Mouse (Mus musculus): ENCODE results near the gene Arhgef5.

Gene Arhgef5

DNA sequence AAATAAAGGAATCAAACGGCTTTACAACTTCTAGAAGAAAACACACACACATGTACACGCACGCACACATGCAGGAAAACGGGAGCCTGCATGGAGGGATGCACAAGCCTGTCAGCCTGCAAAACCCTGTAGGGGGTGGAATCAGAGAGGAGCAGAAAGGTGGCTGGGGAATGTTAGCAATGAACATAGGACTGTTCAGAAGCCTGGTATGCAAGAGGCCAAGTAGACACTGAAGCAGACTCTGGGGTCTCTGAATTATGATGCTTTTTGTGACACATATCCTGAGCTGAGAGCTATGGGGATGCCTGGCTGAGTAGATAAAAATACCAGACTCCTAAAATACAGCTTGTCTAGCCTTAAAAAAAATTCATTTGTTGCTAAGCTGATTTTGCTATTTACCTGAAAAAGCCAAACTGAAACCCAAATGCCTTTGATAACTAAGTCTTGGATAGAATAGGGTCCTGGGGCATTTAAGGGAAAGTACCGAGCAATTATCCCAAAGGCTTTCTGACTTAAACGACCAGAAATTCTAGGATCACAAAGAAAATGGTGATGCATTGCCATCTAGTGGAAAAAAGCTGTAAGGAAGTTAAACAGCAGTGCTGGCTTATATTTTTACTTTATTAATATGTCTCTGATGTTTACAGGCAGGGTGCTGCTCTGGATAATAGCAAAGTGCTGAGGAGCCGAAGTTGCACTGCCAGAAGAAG, 31.6 kb downstream of the Arhgef5 start:
- H3K36me3 ChIP-seq (ENCODE audit: insufficient read depth, low read length): no peaks in the 10 kb centered on the region

DNA sequence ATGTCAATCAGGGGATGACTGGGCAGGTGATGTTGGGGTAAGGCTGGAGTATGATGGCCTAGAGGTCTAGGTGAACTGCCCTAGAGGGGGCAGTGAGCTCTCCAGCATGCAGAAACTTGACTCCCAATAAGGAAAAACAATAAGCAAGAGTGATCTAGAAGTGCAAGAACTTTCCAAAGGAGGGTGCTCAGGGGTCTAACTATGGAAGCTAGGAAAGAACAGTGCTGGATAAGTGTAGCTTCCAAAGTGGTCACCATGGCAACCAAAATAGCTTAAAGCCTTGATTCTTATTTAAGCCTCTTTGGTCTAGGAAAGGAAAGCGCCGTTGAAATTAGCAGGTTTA, 32.1 kb downstream of the Arhgef5 start:
- TF ChIP-seq POU5F1 (IDR thresholded peaks at IDR 0.05; ENCODE audit: borderline replicate concordance, low read length) (no peak), NANOG (IDR thresholded peaks at IDR 0.05; ENCODE audit: borderline replicate concordance, low read length) (no peak), CTCF (conservative IDR thresholded peaks at IDR 0.05; ENCODE audit: low read length) (no peak)

More for the DNA sequence above, 31.6 kb downstream of the Arhgef5 start:
- H3K27me3 ChIP-seq (ENCODE audit: insufficient read depth, low read length): no peaks in the 10 kb centered on the region
- no peak overlapping the region for H3K4me3 ChIP-seq (replicated peaks; ENCODE audit: low read length)
- H3K4me1 ChIP-seq (replicated peaks; ENCODE audit: low read depth, low read length): peaks cover 13% of the 10 kb centered on the region
- H3K9me3 ChIP-seq (ENCODE audit: low read length): no peaks in the 10 kb centered on the region
- TF ChIP-seq CTCF (conservative IDR thresholded peaks at IDR 0.05; ENCODE audit: low read length) (peak; percentile 60), POU5F1 (IDR thresholded peaks at IDR 0.05; ENCODE audit: borderline replicate concordance, low read length) (no peak)

GRCm38 (mm10) chr6:43309454-43309853, 44.1 kb downstream of the Arhgef5 start, which contains the start of gene Nobox:
TSS of gene Nobox (minus strand) at chr6:43309554.
- peak within 1 kb of the TSS; percentile 70 for H3K4me3 ChIP-seq (replicated peaks; ENCODE audit: low read length)
- H3K27me3 ChIP-seq (ENCODE audit: insufficient read depth, low read length): peaks cover 42% of the 10 kb centered on the region
- H3K36me3 ChIP-seq (ENCODE audit: insufficient read depth, low read length): no peaks in the 10 kb centered on the region
- H3K9me3 ChIP-seq (ENCODE audit: low read length): no peaks in the 10 kb centered on the region
- no peak for TF ChIP-seq NANOG (IDR thresholded peaks at IDR 0.05; ENCODE audit: borderline replicate concordance, low read length)
- no peak for TF ChIP-seq POU5F1 (IDR thresholded peaks at IDR 0.05; ENCODE audit: borderline replicate concordance, low read length)
- TF ChIP-seq CTCF (conservative IDR thresholded peaks at IDR 0.05; ENCODE audit: low read length): no peak
- peaks cover 11% of the 10 kb centered on the region for H3K4me1 ChIP-seq (replicated peaks; ENCODE audit: low read depth, low read length)

More for the DNA sequence above, 32.1 kb downstream of the Arhgef5 start:
- Histone ChIP-seq H3K9me3 (ENCODE audit: low read length) (no peaks in the 10 kb centered on the region), H3K4me1 (replicated peaks; ENCODE audit: low read depth, low read length) (peaks cover 7% of the 10 kb centered on the region), H3K4me3 (replicated peaks; ENCODE audit: low read length) (no peak overlapping the region), H3K27me3 (ENCODE audit: insufficient read depth, low read length) (no peaks in the 10 kb centered on the region), H3K36me3 (ENCODE audit: insufficient read depth, low read length) (no peaks in the 10 kb centered on the region)

- Histone ChIP-seq H3K4me3 (replicated peaks; ENCODE audit: low read length) (no peak overlapping the region), H3K4me1 (replicated peaks; ENCODE audit: low read depth, low read length) (peaks cover 11% of the 10 kb centered on the region), H3K9me3 (ENCODE audit: low read length) (no peaks in the 10 kb centered on the region), H3K27me3 (ENCODE audit: insufficient read depth, low read length) (peaks cover 40% of the 10 kb centered on the region), H3K36me3 (ENCODE audit: insufficient read depth, low read length) (no peaks in the 10 kb centered on the region)
- TF ChIP-seq POU5F1 (IDR thresholded peaks at IDR 0.05; ENCODE audit: borderline replicate concordance, low read length) (no peak), CTCF (conservative IDR thresholded peaks at IDR 0.05; ENCODE audit: low read length) (no peak), NANOG (IDR thresholded peaks at IDR 0.05; ENCODE audit: borderline replicate concordance, low read length) (no peak)
These were observed 44.7 kb downstream of the Arhgef5 start for GRCm38 (mm10) chr6:43310071-43310470.

DNA sequence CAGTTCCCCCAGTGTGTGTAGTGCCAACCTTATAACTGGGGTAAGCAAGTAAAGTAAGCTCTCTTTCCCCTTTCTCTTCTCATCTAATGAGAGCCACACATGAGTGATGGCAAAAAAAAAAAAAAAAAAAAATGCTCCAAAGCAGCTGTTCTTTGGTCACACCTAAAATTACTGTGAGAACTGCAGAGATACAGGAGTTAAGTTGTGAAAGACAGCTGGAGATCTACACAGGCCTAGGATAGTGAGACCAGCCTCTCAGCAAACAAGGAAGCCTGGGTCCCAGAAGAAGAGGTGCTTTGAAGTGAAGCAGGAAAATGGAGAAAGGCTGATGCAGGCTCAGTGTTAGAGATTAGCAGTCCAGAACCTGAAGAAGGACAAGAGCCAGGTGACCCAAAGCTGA, 47.2 kb downstream of the Arhgef5 start:
- Histone ChIP-seq H3K4me3 (replicated peaks; ENCODE audit: low read length) (no peak overlapping the region), H3K27me3 (ENCODE audit: insufficient read depth, low read length) (peaks cover 18% of the 10 kb centered on the region), H3K4me1 (replicated peaks; ENCODE audit: low read depth, low read length) (peaks cover 11% of the 10 kb centered on the region), H3K9me3 (ENCODE audit: low read length) (no peaks in the 10 kb centered on the region), H3K36me3 (ENCODE audit: insufficient read depth, low read length) (no peaks in the 10 kb centered on the region)
- no peak for TF ChIP-seq CTCF (conservative IDR thresholded peaks at IDR 0.05; ENCODE audit: low read length)
- TF ChIP-seq POU5F1 (IDR thresholded peaks at IDR 0.05; ENCODE audit: borderline replicate concordance, low read length): no peak
- no peak for TF ChIP-seq NANOG (IDR thresholded peaks at IDR 0.05; ENCODE audit: borderline replicate concordance, low read length)

- peaks cover 11% of the 10 kb centered on the region for H3K4me1 ChIP-seq (replicated peaks; ENCODE audit: low read depth, low read length)
- H3K27me3 ChIP-seq (ENCODE audit: insufficient read depth, low read length): peaks cover 14% of the 10 kb centered on the region
- TF ChIP-seq POU5F1 (IDR thresholded peaks at IDR 0.05; ENCODE audit: borderline replicate concordance, low read length) (no peak), CTCF (conservative IDR thresholded peaks at IDR 0.05; ENCODE audit: low read length) (no peak), NANOG (IDR thresholded peaks at IDR 0.05; ENCODE audit: borderline replicate concordance, low read length) (no peak)
- H3K9me3 ChIP-seq (ENCODE audit: low read length): no peaks in the 10 kb centered on the region
- H3K4me3 ChIP-seq (replicated peaks; ENCODE audit: low read length): no peak overlapping the region
- H3K36me3 ChIP-seq (ENCODE audit: insufficient read depth, low read length): no peaks in the 10 kb centered on the region
These were observed 47.7 kb downstream of the Arhgef5 start for GRCm38 (mm10) chr6:43312961-43313656.

DNA sequence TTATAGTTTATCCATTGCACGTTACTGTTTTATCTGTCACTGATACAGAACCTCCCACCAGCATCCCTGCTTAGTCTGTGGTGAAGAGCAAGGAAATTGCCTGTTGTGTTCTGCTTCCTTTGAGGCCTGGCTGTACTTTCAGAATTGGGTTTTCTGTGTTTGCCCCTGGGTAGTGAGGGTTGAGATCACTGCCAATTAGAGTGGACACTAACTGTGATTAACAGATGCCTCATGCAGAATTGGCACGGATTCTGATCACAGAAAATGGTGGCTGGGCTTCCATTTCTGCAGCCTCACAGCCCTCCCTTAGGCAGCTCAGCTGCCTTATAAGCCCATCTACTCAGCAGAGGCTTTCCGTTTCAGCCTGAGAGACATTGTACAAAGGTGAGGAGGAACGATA, 68.1 kb downstream of the Arhgef5 start:
- Histone ChIP-seq H3K4me1 (replicated peaks; ENCODE audit: low read depth, low read length) (no peaks in the 10 kb centered on the region), H3K36me3 (ENCODE audit: insufficient read depth, low read length) (no peaks in the 10 kb centered on the region), H3K4me3 (replicated peaks; ENCODE audit: low read length) (no peak overlapping the region), H3K9me3 (ENCODE audit: low read length) (no peaks in the 10 kb centered on the region), H3K27me3 (ENCODE audit: insufficient read depth, low read length) (no peaks in the 10 kb centered on the region)
- TF ChIP-seq CTCF (conservative IDR thresholded peaks at IDR 0.05; ENCODE audit: low read length) (no peak), POU5F1 (IDR thresholded peaks at IDR 0.05; ENCODE audit: borderline replicate concordance, low read length) (no peak), NANOG (IDR thresholded peaks at IDR 0.05; ENCODE audit: borderline replicate concordance, low read length) (no peak)

- TF ChIP-seq CTCF (conservative IDR thresholded peaks at IDR 0.05; ENCODE audit: low read length) (no peak), NANOG (IDR thresholded peaks at IDR 0.05; ENCODE audit: borderline replicate concordance, low read length) (no peak), POU5F1 (IDR thresholded peaks at IDR 0.05; ENCODE audit: borderline replicate concordance, low read length) (no peak)
- Histone ChIP-seq H3K9me3 (ENCODE audit: low read length) (no peaks in the 10 kb centered on the region), H3K36me3 (ENCODE audit: insufficient read depth, low read length) (no peaks in the 10 kb centered on the region), H3K27me3 (ENCODE audit: insufficient read depth, low read length) (no peaks in the 10 kb centered on the region), H3K4me1 (replicated peaks; ENCODE audit: low read depth, low read length) (no peaks in the 10 kb centered on the region), H3K4me3 (replicated peaks; ENCODE audit: low read length) (no peak overlapping the region)
These were observed 70.3 kb downstream of the Arhgef5 start for GRCm38 (mm10) chr6:43335619-43336234.
